Mouse (Mus musculus) forebrain, embryonic 11.5 days (tissue): ENCODE measurements around the gene Arhgap32. TPM values are rescaled to one million over a fixed set of nuclear protein-coding genes. Genes with fewer than 3 reads are reported as not detected.

Experiments used
- ATAC-seq: fragments of 200-750 bp; cut with Nextera tagmentation; replicated peaks from 2 replicates; pipeline ENCODE4 v1.8.0; 2017; ENCODE audit warnings: moderate TSS enrichment; ENCODE audit not compliant: low FRiP score
- DNase-seq: peaks from one replicate; pipeline ENCODE4 v3.0.0-alpha.2; 2017; ENCODE audit warnings: low spot score
- H3K27ac ChIP-seq: fragments of 300-500 bp; sonication (generic); 2 replicates; pipeline ENCODE4 v1.5.1; 2014; ENCODE audit warnings: low read depth, low read length
- H3K27me3 ChIP-seq: fragments of 300-500 bp; sonication (generic); 2 replicates; pipeline ENCODE4 v1.6.1; 2014; ENCODE audit warnings: mild to moderate bottlenecking, low read length, mixed read lengths; ENCODE audit not compliant: control insufficient read depth, insufficient read depth
- H3K36me3 ChIP-seq: fragments of 300-500 bp; sonication (generic); 2 replicates; pipeline ENCODE4 v1.6.1; 2014; ENCODE audit warnings: mild to moderate bottlenecking, low read length, moderate library complexity, mixed read lengths; ENCODE audit not compliant: control insufficient read depth, insufficient read depth
- H3K4me1 ChIP-seq: fragments of 300-500 bp; sonication (generic); replicated peaks from 2 replicates; pipeline ENCODE4 v1.6.1; 2014; ENCODE audit warnings: low read length, mixed read lengths; ENCODE audit not compliant: control insufficient read depth, insufficient read depth
- H3K4me2 ChIP-seq: fragments of 300-500 bp; sonication (generic); 2 replicates; pipeline ENCODE4 v1.6.1; 2014; ENCODE audit warnings: low read depth, mild to moderate bottlenecking, low read length, moderate library complexity, mixed read lengths; ENCODE audit not compliant: severe bottlenecking
- H3K4me3 ChIP-seq: fragments of 300-500 bp; sonication (generic); 2 replicates; pipeline ENCODE4 v1.5.1; 2014; ENCODE audit warnings: low read depth, low read length
- H3K9ac ChIP-seq: fragments of 300-500 bp; sonication (generic); 2 replicates; pipeline ENCODE4 v1.6.1; 2014; ENCODE audit warnings: low read length
- H3K9me3 ChIP-seq: fragments of 300-500 bp; sonication (generic); 2 replicates; pipeline ENCODE4 v1.6.1; 2016; ENCODE audit warnings: low read length, mixed read lengths; ENCODE audit not compliant: control insufficient read depth
- whole genome bisulfite sequencing: fragments of 180-500 bp; shearing (Covaris S2); extraction: QIAGEN DNeasy Blood & Tissue Kit; methylation state at CpG from one replicate; pipeline ENCODE4 v1.1.7; 2014; 5-methylcytosine and 5-hydroxymethylcytosine counted together
- polyA plus RNA-seq: library from polyadenylated mRNA; unstranded; fragments of >200 nt; fragmentation: Nextera tagmentation; extraction: Ambion mirVana; gene quantifications from 2 replicates; pipeline ENCODE4 v1.2.1, GENCODE M21; 2014

Arhgap32 gene
- polyA plus RNA-seq, 1 experiment from 2014 or later = 7.0 TPM

- ATAC-seq (no peak), DNase-seq (no peak)
- 79% methylated on average over 1 of the region's 1 CpGs for WGBS
- H3K36me3 ChIP-seq = no peaks in the 10 kb centered on the region
- H3K27ac ChIP-seq = no peak overlapping the region
- H3K4me2 ChIP-seq = no peak overlapping the region
- no peaks in the 10 kb centered on the region for H3K27me3 ChIP-seq
- H3K4me3 ChIP-seq = no peak overlapping the region
- no peaks in the 10 kb centered on the region for H3K9me3 ChIP-seq
- 0 out of 2 replicates have a peak, but pooled peaks cover 2% of the 10 kb centered on the region for H3K4me1 ChIP-seq
- H3K9ac ChIP-seq = no peak overlapping the region
Observed at GRCm38 (mm10) chr9:32225584-32225983, 109.6 kb downstream of the Arhgap32 start.

- H3K27ac ChIP-seq = no peak overlapping the region
- H3K4me1 ChIP-seq = 0 out of 2 replicates have a peak, but pooled peaks cover 2% of the 10 kb centered on the region
- DNase-seq (no peak), ATAC-seq (no peak)
- no peaks in the 10 kb centered on the region for H3K9me3 ChIP-seq
- no peaks in the 10 kb centered on the region for H3K36me3 ChIP-seq
- H3K27me3 ChIP-seq = no peaks in the 10 kb centered on the region
- no peak overlapping the region for H3K9ac ChIP-seq
- H3K4me3 ChIP-seq = no peak overlapping the region
- WGBS = 86% methylated on average over 2 of the region's 2 CpGs
- H3K4me2 ChIP-seq = no peak overlapping the region
Observed at GRCm38 (mm10) chr9:32227034-32227433, 111.1 kb downstream of the Arhgap32 start.

- Histone ChIP-seq H3K36me3 (no peaks in the 10 kb centered on the region), H3K4me1 (no peaks in the 10 kb centered on the region), H3K27me3 (no peaks in the 10 kb centered on the region), H3K27ac (no peak overlapping the region), H3K9ac (no peak overlapping the region), H3K4me2 (no peak overlapping the region), H3K9me3 (no peaks in the 10 kb centered on the region), H3K4me3 (no peak overlapping the region)
- WGBS = 88% methylated on average over 4 of the region's 4 CpGs
- DNase-seq (no peak), ATAC-seq (no peak)
Observed at GRCm38 (mm10) chr9:32233593-32233992, 117.7 kb downstream of the Arhgap32 start.

- H3K27ac ChIP-seq = no peak overlapping the region
- H3K36me3 ChIP-seq = no peaks in the 10 kb centered on the region
- no peaks in the 10 kb centered on the region for H3K9me3 ChIP-seq
- DNase-seq = no peak
- H3K27me3 ChIP-seq = no peaks in the 10 kb centered on the region
- ATAC-seq = no peak
- no peaks in the 10 kb centered on the region for H3K4me1 ChIP-seq
- WGBS = 94% methylated on average over 3 of the region's 3 CpGs
- H3K4me2 ChIP-seq = no peak overlapping the region
- no peak overlapping the region for H3K9ac ChIP-seq
- no peak overlapping the region for H3K4me3 ChIP-seq
Observed at GRCm38 (mm10) chr9:32234767-32235489, 119.0 kb downstream of the Arhgap32 start.

GRCm38 (mm10) chr9:32238899-32239298 is 123.0 kb downstream of the Arhgap32 start:
- Histone ChIP-seq H3K36me3 (no peaks in the 10 kb centered on the region), H3K9ac (no peak overlapping the region), H3K9me3 (no peaks in the 10 kb centered on the region), H3K27ac (no peak overlapping the region), H3K4me3 (no peak overlapping the region), H3K27me3 (no peaks in the 10 kb centered on the region), H3K4me2 (no peak overlapping the region), H3K4me1 (no peaks in the 10 kb centered on the region)
- WGBS = 85% methylated on average over 10 of the region's 10 CpGs
- no peak for ATAC-seq
- no peak for DNase-seq

- H3K4me2 ChIP-seq = no peak overlapping the region
- ATAC-seq (no peak), DNase-seq (no peak)
- H3K4me1 ChIP-seq = no peaks in the 10 kb centered on the region
- H3K9me3 ChIP-seq = no peaks in the 10 kb centered on the region
- no peak overlapping the region for H3K9ac ChIP-seq
- no peaks in the 10 kb centered on the region for H3K36me3 ChIP-seq
- WGBS = 92% methylated on average over 10 of the region's 10 CpGs
- H3K27me3 ChIP-seq = no peaks in the 10 kb centered on the region
- no peak overlapping the region for H3K4me3 ChIP-seq
- H3K27ac ChIP-seq = no peak overlapping the region
Observed at GRCm38 (mm10) chr9:32239427-32239826, 123.5 kb downstream of the Arhgap32 start.

- H3K27ac ChIP-seq = no peak overlapping the region
- DNase-seq (no peak), ATAC-seq (no peak)
- 90% methylated on average over 5 of the region's 5 CpGs for WGBS
- no peak overlapping the region for H3K4me2 ChIP-seq
- no peak overlapping the region for H3K4me3 ChIP-seq
- H3K9ac ChIP-seq = no peak overlapping the region
- no peaks in the 10 kb centered on the region for H3K4me1 ChIP-seq
- H3K36me3 ChIP-seq = no peaks in the 10 kb centered on the region
- no peaks in the 10 kb centered on the region for H3K9me3 ChIP-seq
- no peaks in the 10 kb centered on the region for H3K27me3 ChIP-seq
Observed at GRCm38 (mm10) chr9:32240449-32240848, 124.5 kb downstream of the Arhgap32 start.

DNA sequence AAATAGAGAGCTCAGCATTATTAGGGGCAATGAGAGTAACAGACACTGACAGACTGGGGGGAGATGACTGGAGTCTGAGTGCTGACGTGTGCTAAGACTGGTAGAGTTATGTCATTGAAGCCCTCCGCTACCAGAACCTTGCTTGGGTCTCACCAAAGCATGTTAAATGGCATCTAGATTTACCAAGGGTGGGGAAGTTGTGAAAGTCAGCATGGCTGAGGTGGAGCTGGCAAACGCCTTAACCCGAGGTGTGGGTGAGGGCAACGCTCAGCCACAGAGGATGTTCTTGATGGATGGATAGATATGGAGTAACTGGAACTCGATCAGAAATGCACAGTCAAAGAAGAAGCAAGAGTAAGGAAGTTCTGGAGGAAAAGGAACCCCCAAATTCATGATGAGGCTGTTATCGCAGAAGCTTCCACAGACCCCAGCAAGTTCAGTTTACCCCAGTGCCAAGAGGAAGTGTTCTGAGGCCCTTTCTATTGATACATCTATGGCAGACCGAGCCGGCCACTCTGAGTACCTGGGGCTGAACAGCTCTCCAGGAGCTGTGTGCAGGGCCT is 125.8 kb downstream of the Arhgap32 start:
- no peak for ATAC-seq
- WGBS = 91% methylated on average over 9 of the region's 9 CpGs
- Histone ChIP-seq H3K9me3 (no peaks in the 10 kb centered on the region), H3K4me2 (no peak overlapping the region), H3K27me3 (no peaks in the 10 kb centered on the region), H3K36me3 (no peaks in the 10 kb centered on the region), H3K4me3 (no peak overlapping the region), H3K4me1 (no peaks in the 10 kb centered on the region), H3K9ac (no peak overlapping the region), H3K27ac (no peak overlapping the region)
- DNase-seq = no peak
